Mouse (Mus musculus): ENCODE results near the gene Kalrn.

The Kalrn gene

DNA sequence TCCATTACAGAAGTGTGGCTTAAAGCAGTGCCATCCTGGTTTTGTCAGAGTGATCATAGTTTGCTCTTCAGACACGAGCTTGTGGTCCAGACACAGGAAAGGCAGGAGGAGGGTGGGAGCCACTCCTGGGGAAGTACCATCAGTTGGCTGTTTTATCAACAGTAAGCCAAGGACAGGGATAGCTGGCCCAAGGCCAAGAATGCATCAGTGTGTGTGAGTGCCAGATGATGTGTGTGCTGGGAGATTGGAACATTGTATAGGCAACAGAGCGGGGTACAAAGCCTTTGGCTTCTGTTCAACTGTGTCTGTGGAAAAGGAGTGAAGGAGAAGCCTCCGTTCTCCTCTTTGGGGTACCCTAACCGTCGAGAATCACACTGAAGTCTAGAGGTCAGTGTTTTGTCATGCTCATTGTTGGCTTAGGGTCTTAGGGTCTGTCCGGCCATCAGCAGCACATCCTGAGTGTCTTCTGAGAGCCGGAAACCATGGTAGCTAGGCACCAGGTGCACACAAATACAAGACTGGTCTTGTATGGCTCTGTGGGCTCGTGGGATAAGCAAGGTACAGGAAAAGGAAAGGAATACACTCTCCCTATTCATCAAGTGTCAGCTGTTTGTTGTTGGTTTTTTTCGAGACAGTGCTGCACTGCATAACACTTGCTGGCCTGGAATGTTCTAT, 644.4 kb downstream of the Kalrn start:
- peak; percentile 54 for DNase-seq

DNA sequence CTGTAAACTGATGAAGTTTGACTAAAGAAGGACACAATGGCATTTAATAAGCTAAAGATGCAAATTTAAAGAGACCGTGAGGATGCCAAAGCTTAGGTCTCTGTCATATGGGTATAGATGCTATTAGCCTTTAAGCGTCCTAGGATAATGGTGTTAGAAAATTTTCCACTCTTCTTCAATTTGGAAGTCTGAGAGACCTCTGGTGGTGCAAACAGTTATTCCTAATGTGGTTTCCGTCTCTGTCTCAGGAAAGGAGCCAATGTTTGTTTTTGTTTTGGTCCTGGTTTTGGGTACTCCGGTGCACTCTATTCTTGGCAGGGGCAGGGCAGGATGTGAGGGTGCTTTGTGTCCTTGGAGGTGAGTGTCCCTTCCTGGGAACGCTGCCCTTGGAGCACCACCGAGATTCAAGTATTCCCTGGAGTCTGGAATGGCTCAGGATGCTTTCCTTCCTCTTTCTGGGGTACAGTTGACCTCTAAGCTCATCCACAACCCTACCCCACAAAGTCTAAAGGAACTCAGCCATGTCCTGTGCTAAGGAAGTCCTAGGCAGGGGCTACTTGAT, 646.0 kb downstream of the Kalrn start:
- no peak for DNase-seq

DNA sequence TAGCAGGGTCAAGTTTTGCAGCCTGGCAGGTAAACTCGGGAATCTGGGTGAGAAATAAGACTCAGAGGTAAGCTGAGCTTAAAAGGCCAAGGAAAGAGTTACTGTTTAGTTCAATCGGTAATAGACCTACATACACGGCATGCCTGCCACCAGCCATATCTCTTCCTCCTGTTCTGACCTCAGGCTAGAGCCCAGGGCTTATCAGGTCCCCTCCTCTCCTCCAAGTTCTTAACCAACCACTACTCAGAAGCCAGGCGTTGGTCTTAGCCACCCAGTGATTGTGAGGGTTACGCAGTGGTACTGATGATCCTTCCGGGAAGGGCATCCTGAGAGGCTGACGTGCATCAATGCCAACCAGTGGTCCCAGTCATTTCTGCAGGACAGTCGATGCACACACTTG, 649.6 kb downstream of the Kalrn start:
- DNase-seq = no peak

DNA sequence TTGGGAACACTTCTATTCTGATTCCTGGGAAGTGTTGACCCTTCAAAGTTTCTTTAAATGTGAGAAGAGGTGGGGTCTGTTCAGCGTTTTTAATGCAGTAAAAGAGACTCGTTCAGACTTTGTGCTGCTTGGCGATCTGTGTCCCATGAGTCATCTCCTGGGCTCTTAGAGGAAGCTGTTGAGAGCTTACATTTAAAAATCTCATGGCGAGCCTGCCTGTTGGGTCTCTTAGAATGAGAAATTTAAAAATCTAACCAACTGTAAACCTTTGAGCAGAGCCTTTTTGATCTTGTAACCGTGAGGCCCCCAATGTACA, 650.4 kb downstream of the Kalrn start:
- DNase-seq = no peak

DNA sequence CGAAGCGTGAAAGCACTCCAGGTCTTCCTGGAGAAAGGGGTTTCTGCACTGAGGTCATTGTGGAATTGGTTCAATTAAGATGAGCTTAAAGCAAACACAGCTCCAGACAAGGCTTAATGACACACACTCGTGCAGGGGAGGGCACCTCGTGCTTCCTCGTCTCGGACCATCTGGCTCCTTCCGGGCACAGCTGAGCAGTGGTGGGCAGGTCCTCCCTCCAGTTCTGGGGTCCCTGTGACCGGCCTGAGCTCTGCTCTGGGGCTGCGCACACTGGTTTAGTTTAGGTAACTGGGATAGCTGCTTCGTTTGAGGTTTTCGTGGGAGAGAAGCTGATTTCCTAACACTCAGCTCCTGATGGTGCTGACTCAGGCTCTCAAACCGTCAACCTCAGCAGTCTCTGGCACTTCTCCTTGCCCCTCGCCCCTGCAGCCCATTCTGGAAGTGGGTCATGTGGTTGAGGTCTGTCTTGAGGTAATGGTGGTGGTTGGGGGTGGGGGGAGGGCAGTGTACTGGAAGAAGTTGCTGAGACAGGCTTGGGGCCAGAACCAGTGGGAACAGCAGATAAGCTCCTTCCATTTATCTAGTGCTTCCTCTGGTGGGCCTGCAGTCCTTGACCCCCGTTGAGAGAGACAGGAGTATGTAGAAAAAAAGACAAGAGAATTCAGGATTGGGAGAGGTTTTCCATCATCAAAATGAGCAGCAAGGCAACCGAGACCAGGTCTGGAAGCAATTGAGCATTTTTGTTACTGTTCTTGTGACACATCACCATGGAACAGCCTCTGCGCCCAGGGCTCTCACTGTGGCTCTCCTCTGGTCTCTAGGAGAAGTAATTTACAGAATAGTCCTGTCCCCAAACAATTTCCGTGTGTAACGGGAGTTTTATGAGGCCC, 651.0 kb downstream of the Kalrn start:
- DNase-seq = no peak

DNA sequence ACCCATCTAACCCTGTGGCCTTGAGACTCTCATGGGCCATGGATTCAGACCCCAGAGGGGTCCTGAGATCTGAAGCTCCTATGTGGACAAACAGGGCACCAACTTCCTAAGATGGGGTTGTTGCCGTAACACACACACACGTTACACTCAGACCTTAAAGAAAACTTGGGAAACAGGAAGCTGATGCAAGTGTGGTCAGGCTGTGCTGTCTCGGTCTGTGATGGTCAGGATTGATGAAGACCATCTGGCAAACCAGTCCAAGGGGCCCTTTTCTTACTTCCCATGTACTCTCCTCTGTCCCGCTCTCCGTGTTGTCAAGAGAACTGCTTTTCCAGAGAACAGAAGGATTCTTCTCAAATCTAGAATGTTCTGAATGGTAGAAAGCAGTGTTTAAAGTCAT, 651.8 kb downstream of the Kalrn start:
- no peak for DNase-seq

Measured in lung, postnatal 14 days (tissue).